Mouse (Mus musculus) intestine, embryonic 14.5 days (tissue): ENCODE data around the gene Slirp. TPM values are rescaled to one million over a fixed set of nuclear protein-coding genes. Genes with fewer than 3 reads are reported as not detected.
"Not testable (repeated sequence)": the region's sequence is repeated elsewhere in the genome, so short reads cannot be mapped to it uniquely, and the experiment has no call there.

Experiments used
- ATAC-seq: fragments of 200-750 bp; cut with Nextera tagmentation; replicated peaks from 2 replicates; pipeline ENCODE4 v1.8.0; 2017; ENCODE audit warnings: low read depth, moderate number of reproducible peaks, moderate TSS enrichment, moderate library complexity; ENCODE audit not compliant: low FRiP score, low TSS enrichment
- DNase-seq: peaks from one replicate; pipeline ENCODE4 v3.0.0-alpha.2; 2018; ENCODE audit warnings: low spot score
- H3K27ac ChIP-seq: fragments of 300-500 bp; sonication (generic); 2 replicates; pipeline ENCODE4 v1.5.1; 2014; ENCODE audit warnings: low read depth, mild to moderate bottlenecking, control low read depth
- H3K27me3 ChIP-seq: fragments of 300-500 bp; sonication (generic); replicated peaks from 2 replicates; pipeline ENCODE4 v1.6.1; 2014; ENCODE audit warnings: low read length, control low read depth; ENCODE audit not compliant: control insufficient read depth, insufficient read depth
- H3K36me3 ChIP-seq: fragments of 300-500 bp; sonication (generic); 2 replicates; pipeline ENCODE4 v1.6.1; 2014; ENCODE audit warnings: low read length, control low read depth; ENCODE audit not compliant: control insufficient read depth, insufficient read depth
- H3K4me1 ChIP-seq: fragments of 300-500 bp; sonication (generic); replicated peaks from 2 replicates; pipeline ENCODE4 v1.6.1; 2014; ENCODE audit warnings: low read length, control low read depth, mixed read lengths; ENCODE audit not compliant: control insufficient read depth, insufficient read depth
- H3K4me2 ChIP-seq: fragments of 300-500 bp; sonication (generic); 2 replicates; pipeline ENCODE4 v1.6.1; 2014; ENCODE audit warnings: low read length
- H3K4me3 ChIP-seq: fragments of 300-500 bp; sonication (generic); 2 replicates; pipeline ENCODE4 v1.5.1; 2014; ENCODE audit warnings: low read depth, low read length, control low read depth, mixed read lengths
- H3K9ac ChIP-seq: fragments of 300-500 bp; sonication (generic); 2 replicates; pipeline ENCODE4 v1.6.1; 2014; ENCODE audit warnings: mild to moderate bottlenecking, low read length
- H3K9me3 ChIP-seq: fragments of 300-500 bp; sonication (generic); 2 replicates; pipeline ENCODE4 v1.6.1; 2016; ENCODE audit warnings: low read length, control low read depth; ENCODE audit not compliant: control insufficient read depth
- WGBS: fragments of 180-500 bp; shearing (Covaris S2); extraction: QIAGEN DNeasy Blood & Tissue Kit; methylation state at CpG from one replicate; pipeline ENCODE4 v1.1.7; 2014; 5-methylcytosine and 5-hydroxymethylcytosine counted together
- microRNA-seq: library from miRNA; unstranded; fragments of <30 nt; microRNA quantifications from one replicate; pipeline ENCODE4, GENCODE M21; 2016
- polyA plus RNA-seq: library from polyadenylated mRNA; unstranded; fragments of >200 nt; fragmentation: Nextera tagmentation; extraction: Ambion mirVana; gene quantifications from 2 replicates; pipeline ENCODE4 v1.2.1, GENCODE M21; 2014

The Slirp gene
- polyA plus RNA-seq, 1 experiment from 2014 or later = 300 TPM

- H3K4me1 ChIP-seq, H3K27ac ChIP-seq, H3K36me3 ChIP-seq, H3K9ac ChIP-seq, H3K4me3 ChIP-seq, H3K4me2 ChIP-seq, H3K9me3 ChIP-seq, ATAC-seq, H3K27me3 ChIP-seq, DNase-seq: not testable (repeated sequence)
- WGBS = 78% methylated on average over 2 of the region's 2 CpGs
These were observed 45.0 kb downstream of the Slirp start for GRCm38 (mm10) chr12:87488683-87489082.

- H3K4me3 ChIP-seq, H3K27me3 ChIP-seq, H3K4me2 ChIP-seq, H3K27ac ChIP-seq, DNase-seq, H3K9ac ChIP-seq, H3K36me3 ChIP-seq, ATAC-seq, H3K9me3 ChIP-seq, H3K4me1 ChIP-seq: not testable (repeated sequence)
- WGBS = 100% methylated on average over 3 of the region's 3 CpGs
These were observed 50.7 kb downstream of the Slirp start, which contains the start of gene Gm5788 for GRCm38 (mm10) chr12:87494421-87494820. Gene Gm5788 (plus strand): TSS chr12:87494721.

Small RNA genes within 50 kb of the gene (microRNA-seq; reads per million reads assigned to microRNA genes)
- 67.1 reads per million, percentile 54 among the genes with 10 or more reads in this experiment for gene Mir3068

Other genes with a start within 250 kb of the Slirp start
- 1.1 and 1.4 TPM in 2 replicates for gene Samd15, start 244.2 kb upstream of the Slirp start, polyA plus RNA-seq
- 2.6 TPM in 2 replicates for gene Tmed8, start 243.4 kb upstream of the Slirp start, polyA plus RNA-seq
- 0.30 and 0.73 TPM in 2 replicates for gene Noxred1, start 205.2 kb upstream of the Slirp start, polyA plus RNA-seq
- gene Vipas39, start 177.6 kb upstream of the Slirp start, polyA plus RNA-seq = 40.8 and 47.3 TPM in 2 replicates
- 205 and 207 TPM in 2 replicates for gene Ahsa1, start 177.4 kb upstream of the Slirp start, polyA plus RNA-seq
- 0.22 and 0.40 TPM in 2 replicates for gene Ism2, start 144.2 kb upstream of the Slirp start, polyA plus RNA-seq
- 101 and 118 TPM in 2 replicates for gene Sptlc2, start 55.5 kb upstream of the Slirp start, polyA plus RNA-seq
- 58.0 and 59.9 TPM in 2 replicates for gene Alkbh1, start 121 bp downstream of the Slirp start, polyA plus RNA-seq
- gene Snw1, start 28.4 kb downstream of the Slirp start, polyA plus RNA-seq = 121 and 142 TPM in 2 replicates
- gene Gm5788, start 50.8 kb downstream of the Slirp start, polyA plus RNA-seq = not detected in 2 replicates
- not detected in 2 replicates for gene Gm8300, start 70.4 kb downstream of the Slirp start, polyA plus RNA-seq
- gene Oog1, start 158.8 kb downstream of the Slirp start, polyA plus RNA-seq = not detected in 2 replicates
- gene Gm4027, start 175.0 kb downstream of the Slirp start, polyA plus RNA-seq = not detected in 2 replicates
- gene Gm16381, start 200.7 kb downstream of the Slirp start, polyA plus RNA-seq = not detected in 2 replicates